Mouse (Mus musculus): ENCODE results near the gene Mfsd12.

DNA sequence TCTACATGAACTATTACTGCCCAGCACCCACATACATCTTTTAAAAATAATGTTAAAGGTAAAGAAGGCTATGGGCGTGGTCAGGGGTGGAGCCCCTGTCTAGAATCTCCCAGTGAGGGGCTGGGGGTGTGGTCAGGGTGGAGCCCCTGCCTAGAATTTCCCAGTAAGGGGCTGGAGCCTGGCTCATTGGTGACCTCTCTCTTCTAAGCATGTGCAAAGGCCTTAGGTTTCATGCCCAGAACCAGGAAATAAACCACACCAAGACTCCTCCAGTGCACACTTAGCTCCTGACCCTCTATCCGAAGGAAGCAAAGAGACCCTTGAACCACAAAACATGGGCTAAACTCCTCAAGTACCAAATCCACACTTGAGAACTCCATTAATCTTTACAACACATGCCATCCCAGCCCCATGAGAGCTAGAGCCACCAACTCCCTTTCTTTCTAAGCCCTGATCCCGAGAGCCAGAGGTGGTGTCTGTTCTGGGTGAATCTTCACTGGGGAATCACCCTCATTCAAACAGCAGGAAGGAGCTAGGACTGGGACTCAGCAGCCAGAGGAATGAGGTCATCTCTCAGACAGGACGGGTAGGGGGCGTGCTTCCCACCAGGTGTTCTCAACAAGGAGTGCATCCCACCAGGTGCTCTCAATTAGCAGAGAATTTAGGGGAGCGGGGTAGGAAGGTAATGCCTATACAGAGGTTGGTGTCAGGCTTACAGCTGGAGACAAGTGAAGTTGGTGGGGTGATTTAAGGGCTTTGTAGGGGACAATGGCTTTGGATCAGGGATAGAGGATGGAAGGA lies 19.5 kb downstream of the Mfsd12 start:
- TF ChIP-seq POLR2A (IDR thresholded peaks at IDR 0.05; ENCODE audit: borderline replicate concordance, control insufficient read depth, low read depth, low read length) (peak; percentile 34; the same call in 1 of the 2 replicates), CTCF (IDR thresholded peaks at IDR 0.05; ENCODE audit: control insufficient read depth, insufficient read depth, low read length) (no peak)

Data from bone marrow, adult 2 months (tissue).